Mouse (Mus musculus) lung, adult 2 months (tissue): ENCODE measurements around the gene Fgf9.

ENCODE experiments used
- CTCF ChIP-seq: fragments of 200-500 bp; IDR thresholded peaks from 2 replicates; pipeline ENCODE4 v1.5.1; 2011; ENCODE audit warnings: mild to moderate bottlenecking, low read length, control low read depth; ENCODE audit not compliant: insufficient read depth
- POLR2A ChIP-seq: fragments of 200-500 bp; IDR thresholded peaks from 2 replicates; pipeline ENCODE4 v1.6.1; 2011; ENCODE audit warnings: low read depth, mild to moderate bottlenecking, control low read depth, low read length, borderline replicate concordance; ENCODE audit errors: extremely low read depth

DNA sequence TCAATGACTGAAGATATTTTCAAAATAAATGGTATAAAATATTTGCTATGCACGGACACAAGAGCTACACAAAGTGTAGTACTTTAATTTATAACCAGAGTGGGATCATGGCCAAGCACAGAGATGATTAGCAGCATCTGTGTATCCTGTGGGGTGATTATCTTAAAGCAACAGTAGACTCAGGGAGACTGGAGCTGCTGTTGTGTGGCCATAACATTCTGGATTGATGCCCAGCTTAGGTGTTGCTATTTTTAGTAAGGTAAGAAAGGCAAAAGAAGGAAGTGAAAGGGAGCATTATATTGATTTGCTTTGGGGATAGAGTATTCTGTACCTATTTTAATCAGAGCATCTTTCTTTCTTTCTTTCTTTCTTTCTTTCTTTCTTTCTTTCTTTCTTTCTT, 11.6 kb downstream of the Fgf9 start:
- TF ChIP-seq CTCF (no peak), POLR2A (no peak)
